Mouse (Mus musculus) stomach, postnatal 0 days (tissue): ENCODE data around the gene Dhdh.

Source experiments
- CTCF ChIP-seq: IDR thresholded peaks from 2 replicates; pipeline ENCODE4 v1.5.1; 2016; ENCODE audit warnings: antibody characterized with exemption, low read depth, mild to moderate bottlenecking, moderate library complexity
- EP300 ChIP-seq: optimal IDR thresholded peaks from 2 replicates; pipeline ENCODE3; 2016; ENCODE audit warnings: antibody characterized with exemption

GRCm38 (mm10) chr7:45489578-45489977 lies 973 bp upstream of the Dhdh start:
- TF ChIP-seq EP300: no peak
- no peak for TF ChIP-seq CTCF
